Mouse (Mus musculus) heart, postnatal 0 days (tissue): Measurements from ENCODE around the gene Med17.

Experiments
- CTCF ChIP-seq: IDR thresholded peaks from 2 replicates; pipeline ENCODE4 v1.5.1; 2016; ENCODE audit warnings: antibody characterized with exemption, control low read depth, low read depth
- EP300 ChIP-seq: IDR thresholded peaks from 2 replicates; pipeline ENCODE4 v1.6.1; 2016; ENCODE audit warnings: antibody characterized with exemption, low read depth

GRCm38 (mm10) chr9:15317223-15318169 lies 37.8 kb upstream of the Med17 start:
- TF ChIP-seq CTCF, result no peak
- TF ChIP-seq EP300, result no peak
